Mouse (Mus musculus) adrenal gland, adult 8-10 months (tissue): ENCODE data around the gene Pbrm1. TPM values are rescaled to one million over a fixed set of nuclear protein-coding genes. Genes with fewer than 3 reads are reported as not detected.

Experiments
- DNase-seq: peaks from one replicate; pipeline ENCODE4 v3.0.0; 2022
- total RNA-seq, 4 experiments: library from RNA; stranded (reverse); gene quantifications; 2 replicates each; pipeline ENCODE4 v1.2.4; 2022

The Pbrm1 gene
- total RNA-seq: 10 to 100 TPM; 52.9 to 66.2 (median 61.2) TPM

GRCm38 (mm10) chr14:31018860-31019291, at the start of gene Pbrm1, which contains the start of gene Gnl3:
TSS of gene Pbrm1 (plus strand) at chr14:31019138.
TSS of gene Gnl3 (minus strand) at chr14:31019152.
- peak; percentile 96 for DNase-seq

- no peak for DNase-seq
Measured at GRCm38 (mm10) chr14:30974204-30974603, 44.7 kb upstream of the Pbrm1 start.

- no peak for DNase-seq
Measured at GRCm38 (mm10) chr14:30976222-30976621, 42.7 kb upstream of the Pbrm1 start.

DNA sequence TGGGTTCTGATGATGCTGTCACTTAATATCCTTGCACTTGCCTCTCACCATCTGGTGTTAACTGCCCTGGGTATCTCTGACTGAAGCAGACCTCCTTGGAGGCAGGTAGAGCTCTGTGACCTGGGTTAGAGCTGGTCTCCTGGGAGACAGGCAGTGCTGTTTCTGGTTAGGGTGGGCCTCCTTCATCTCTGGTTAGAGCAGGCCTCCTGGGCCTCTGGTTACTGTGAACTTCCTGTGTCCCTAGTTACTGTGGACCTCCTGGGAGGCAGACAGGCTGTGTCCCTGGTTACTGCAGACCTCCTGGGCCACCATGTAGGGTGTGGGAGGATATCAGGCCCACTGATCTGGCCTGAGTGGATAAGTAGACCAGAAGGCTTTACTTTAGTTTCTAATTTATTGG, 22.5 kb upstream of the Pbrm1 start:
- no peak for DNase-seq

GRCm38 (mm10) chr14:31000356-31000755, 18.6 kb upstream of the Pbrm1 start:
- DNase-seq: no peak

DNA sequence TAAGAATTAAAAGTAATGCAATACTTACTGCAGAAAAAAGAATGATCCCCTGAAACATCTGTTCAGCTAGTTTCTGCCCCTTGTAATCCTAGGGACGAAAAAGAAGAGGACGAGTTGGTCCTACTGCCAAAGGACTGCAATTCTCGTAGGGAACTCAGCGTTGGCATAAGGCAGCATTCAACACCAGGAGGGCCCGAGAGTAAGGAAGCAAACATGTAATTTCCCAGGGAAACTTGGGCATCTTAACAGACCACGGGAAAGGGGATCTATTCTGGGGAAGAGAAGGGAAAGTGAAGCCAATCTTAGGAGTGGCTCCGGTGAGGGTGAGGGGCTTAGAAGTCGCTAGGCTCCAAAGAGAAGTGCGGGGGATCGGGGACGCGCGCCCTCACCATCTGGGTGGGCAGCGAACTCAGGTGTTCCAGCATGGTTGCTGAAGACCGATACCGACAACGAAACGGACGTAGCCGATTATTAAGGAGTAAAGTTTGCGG, 18.1 kb upstream of the Pbrm1 start:
- DNase-seq: no peak

- peak; percentile 78 for DNase-seq
Measured at GRCm38 (mm10) chr14:31001307-31002205, 17.4 kb upstream of the Pbrm1 start, which contains the start of the genes Glt8d1 and Spcs1. TSS of gene Glt8d1 (plus strand) at chr14:31001400. TSS of gene Spcs1 (minus strand) at chr14:31001672.

DNA sequence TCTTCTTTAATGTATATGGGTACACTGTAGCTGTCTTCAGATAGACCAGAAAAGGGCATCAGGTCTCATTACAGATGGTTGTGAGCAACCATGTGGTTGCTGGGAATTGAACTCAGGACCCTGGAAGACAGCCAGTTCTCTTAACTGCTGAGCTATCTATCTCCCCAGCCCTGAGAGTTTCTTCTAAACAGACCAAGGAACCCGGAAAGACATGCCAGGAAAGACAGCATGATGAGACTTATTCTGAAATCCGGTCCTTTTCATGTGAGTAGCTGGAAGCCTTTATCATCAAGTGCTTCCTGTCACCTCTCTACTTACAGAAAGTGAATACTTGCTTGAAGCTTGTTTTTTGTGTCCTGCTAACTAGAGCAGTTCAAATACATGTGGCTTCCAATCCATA, 14.4 kb upstream of the Pbrm1 start:
- no peak for DNase-seq

GRCm38 (mm10) chr14:31006779-31007178, 12.2 kb upstream of the Pbrm1 start:
- DNase-seq: no peak

- no peak for DNase-seq
Measured at GRCm38 (mm10) chr14:31011588-31011987, 7.3 kb upstream of the Pbrm1 start.

GRCm38 (mm10) chr14:31013928-31014327, 5.0 kb upstream of the Pbrm1 start:
- DNase-seq: no peak

DNA sequence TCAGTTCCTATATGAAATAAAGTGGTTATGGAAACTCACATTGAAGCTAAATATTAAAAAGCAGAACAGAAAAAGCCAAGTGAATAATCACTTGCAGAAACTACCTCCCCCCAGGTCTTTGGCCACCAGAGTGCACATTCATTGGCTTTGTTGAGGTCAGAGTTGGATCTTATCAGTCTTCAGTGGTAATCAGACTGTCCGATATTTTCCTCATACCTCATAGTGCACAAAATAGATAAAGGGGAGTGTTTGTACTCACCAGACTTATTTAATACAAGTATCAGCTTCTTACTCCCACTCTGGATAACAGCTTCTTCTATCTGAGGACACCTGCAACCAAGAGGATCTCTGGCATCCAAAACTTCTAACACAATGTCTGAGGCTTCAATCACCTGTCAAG, 2.9 kb upstream of the Pbrm1 start:
- no peak for DNase-seq

DNA sequence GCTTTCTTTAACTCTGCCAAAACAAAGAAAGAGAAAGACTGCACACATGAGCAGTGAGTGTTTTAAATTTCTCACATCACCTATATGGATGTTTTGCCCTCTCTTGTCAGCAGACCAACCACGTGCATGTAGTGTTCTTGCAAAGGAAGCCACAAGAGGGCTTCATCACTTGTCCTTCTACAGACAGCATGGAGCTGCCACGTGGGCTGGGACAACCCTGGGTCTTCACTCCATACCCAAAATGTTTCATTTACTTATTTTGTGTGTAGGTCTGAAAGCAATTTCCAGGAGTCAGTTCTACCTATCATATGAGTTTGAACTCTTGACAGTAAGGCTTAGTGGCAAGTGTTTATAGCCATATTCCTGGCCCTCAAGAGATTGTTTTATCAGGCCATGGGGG, 1.1 kb upstream of the Pbrm1 start:
- peak; percentile 18 for DNase-seq

DNA sequence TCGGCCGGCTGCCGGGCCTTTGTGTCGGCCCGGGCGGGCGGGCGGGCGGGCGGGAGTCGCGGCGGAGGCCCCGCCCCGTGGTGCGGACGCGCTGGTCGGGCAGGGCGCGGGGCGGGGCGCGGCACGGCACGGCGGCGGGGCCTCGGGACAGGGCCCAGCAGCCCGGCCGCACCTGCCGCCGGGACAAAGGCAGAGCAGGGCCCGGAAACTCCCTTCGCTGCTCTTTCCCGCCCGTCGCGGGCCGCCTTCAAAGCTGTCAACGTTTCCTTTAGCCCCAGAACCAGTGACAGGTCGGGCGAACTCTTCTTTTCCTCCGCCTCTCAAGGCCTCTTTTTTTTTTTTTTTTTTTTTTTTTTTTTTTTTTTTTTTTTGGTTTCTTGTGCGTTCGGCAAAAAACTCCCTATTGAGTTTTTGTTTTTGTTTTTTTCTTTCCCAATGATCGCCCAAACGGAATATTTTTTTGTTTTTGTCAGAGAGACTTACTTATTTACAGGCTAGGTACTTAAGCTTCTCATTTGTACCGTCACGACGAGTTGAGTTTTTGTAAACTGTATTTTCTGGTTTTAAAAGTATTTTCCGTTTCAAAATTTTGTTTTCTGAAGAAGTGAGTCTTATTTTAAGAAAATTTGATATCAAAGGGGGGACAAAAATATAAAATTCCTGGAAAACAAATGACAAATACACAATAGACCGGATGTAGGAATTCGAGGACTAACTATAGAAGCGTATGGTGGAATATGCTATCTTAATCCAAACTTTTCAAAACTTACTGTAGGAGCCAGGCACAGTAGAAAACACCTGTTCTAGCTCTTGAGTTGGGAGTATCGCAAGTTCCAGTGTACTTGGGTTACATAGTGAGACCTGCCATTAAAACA, 630 bp downstream of the Pbrm1 start:
- DNase-seq: peak; percentile 59

- DNase-seq: no peak
Measured at GRCm38 (mm10) chr14:31022579-31022978, 3.6 kb downstream of the Pbrm1 start.

GRCm38 (mm10) chr14:31025785-31026184, 6.8 kb downstream of the Pbrm1 start:
- DNase-seq: no peak

DNA sequence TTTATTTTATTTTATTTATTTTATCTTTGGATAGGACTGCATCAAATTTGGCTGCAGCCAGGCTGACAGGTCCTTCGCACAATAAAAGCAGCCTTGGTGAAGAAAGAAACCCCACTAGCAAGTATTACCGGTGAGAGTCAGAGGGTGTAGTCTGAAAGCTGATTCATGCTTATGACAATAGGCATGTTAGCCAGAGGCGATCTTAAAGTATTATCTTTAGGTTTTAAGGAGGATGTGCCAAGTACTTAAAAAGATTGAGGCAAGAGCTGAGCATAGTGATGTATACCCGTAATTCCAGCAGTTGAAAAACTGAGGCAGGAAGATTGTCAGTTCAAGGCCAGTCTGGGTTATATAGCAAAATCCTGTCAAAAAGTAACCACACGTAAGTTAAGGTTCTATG, 26.4 kb downstream of the Pbrm1 start:
- DNase-seq: no peak

DNA sequence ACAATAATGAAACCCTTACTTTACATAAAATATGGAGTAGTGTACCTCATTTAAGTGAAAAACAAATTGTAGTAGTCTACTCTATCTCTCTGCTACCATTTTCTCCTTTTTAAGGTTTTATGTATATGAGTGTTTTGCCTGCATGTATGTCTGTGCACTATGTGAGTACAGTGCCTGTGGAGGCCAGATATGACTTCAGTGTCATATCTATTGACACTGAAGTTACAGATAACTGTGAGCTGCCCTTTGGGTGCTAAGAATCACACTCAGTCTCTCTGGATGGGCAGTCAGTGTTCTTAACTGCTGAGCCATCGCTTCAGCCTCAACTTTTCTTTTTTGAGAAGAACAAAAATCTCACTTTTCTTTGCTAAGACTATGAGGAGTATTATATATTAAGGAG, 26.9 kb downstream of the Pbrm1 start:
- no peak for DNase-seq

DNA sequence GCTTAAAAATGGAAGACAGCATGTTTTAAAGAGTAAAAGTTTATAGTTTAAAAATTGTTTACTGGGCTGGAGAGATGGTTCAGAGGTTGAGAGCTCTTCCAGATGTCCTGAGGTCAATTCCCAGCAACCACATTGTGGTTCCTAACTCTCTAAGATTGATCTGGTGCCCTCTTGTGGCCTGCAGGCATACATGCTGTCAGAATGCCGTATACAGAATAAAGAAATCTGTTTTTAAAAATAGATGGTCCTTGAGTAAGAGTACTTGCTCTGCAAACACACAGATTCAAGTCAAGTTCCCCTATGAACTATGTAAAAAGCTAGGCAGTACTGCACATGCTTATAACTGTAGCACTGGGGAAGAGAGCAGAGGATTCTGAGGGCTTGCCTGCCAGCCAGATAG, 43.3 kb downstream of the Pbrm1 start:
- no peak for DNase-seq

DNA sequence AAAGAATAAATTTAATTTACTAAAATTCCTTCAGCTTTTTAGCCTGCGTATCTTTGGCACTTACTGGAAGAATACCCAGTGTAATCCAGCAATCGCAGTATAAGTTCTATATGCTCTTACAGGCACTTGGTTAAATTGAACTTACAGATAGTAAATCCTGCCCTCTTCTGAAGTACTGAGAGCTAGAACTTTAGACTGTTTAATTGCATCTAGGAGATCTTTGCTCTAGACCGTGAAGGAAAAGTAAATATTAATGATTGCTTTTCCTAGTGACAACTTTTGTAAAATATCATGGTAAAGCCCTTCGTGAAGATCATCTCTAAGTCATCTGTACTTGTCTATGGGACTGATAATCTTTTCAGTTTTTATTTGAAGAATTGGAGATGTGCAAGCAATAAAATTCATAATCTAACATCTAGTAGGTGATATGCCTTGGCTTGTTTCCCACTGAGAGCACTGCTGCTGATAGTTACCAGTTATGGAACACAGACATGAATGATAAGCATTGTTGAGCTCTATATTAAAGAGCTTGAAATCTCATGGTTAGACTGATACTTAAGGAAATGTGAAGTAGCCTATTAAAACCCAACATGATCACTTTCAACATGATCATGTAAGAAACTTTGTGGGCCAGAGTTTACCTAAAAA, 50.3 kb downstream of the Pbrm1 start:
- DNase-seq: no peak

DNA sequence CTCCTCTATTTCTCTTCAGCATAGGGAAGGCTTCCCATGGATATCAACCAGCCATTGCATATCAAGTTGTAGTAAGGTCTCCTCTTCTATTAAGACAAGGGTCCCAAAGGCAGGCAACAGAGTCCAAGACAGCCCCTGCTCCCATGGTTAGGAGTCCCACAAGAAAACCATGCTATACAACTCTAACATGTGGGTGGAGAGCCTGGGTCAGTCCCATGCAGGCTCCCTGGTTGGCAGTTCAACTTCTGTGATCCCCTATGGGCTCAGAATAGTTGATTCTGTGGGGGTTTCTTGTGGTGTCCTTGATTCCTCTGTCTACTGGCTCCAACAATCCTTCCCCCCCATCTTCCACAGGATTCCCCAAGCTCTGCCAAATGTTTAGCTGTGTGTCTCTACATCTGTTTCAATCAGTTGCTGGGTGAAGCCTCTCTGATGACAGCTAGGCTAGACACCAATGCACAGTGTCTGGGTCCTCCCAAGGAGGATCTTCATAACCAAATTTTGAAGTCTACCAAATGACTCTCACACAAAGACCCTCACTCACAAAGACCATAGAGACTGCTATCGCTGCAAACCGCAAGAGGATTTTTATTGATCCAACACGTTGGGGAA, 59.8 kb downstream of the Pbrm1 start:
- DNase-seq: no peak
